Mouse (Mus musculus) bone marrow macrophage, adult 2 months (primary cell): ENCODE measurements around the gene Slc22a1. TPM values are rescaled to one million over a fixed set of nuclear protein-coding genes. Genes with fewer than 3 reads are reported as not detected.

Experiments
- H3K27ac ChIP-seq: 2 replicates; pipeline ENCODE4 v1.5.1; 2012; ENCODE audit warnings: low read depth, low read length; ENCODE audit not compliant: insufficient read depth
- H3K4me1 ChIP-seq: 2 replicates; pipeline ENCODE4 v1.6.1; 2012; ENCODE audit warnings: low read length; ENCODE audit not compliant: control insufficient read depth, insufficient read depth
- H3K4me3 ChIP-seq: 2 replicates; pipeline ENCODE4 v1.5.1; 2012; ENCODE audit warnings: mild to moderate bottlenecking, low read length, moderate library complexity; ENCODE audit not compliant: insufficient read depth
- CTCF ChIP-seq: IDR thresholded peaks from 2 replicates; pipeline ENCODE4 v1.5.1; 2012; ENCODE audit warnings: low read depth, mild to moderate bottlenecking, low read length, moderate library complexity
- POLR2A ChIP-seq: IDR thresholded peaks from 2 replicates; pipeline ENCODE4 v1.6.1; 2012; ENCODE audit warnings: mild to moderate bottlenecking, low read depth, low read length, borderline replicate concordance
- polyA plus RNA-seq: library from polyadenylated mRNA; stranded (reverse); fragments of >200 nt; gene quantifications from 2 replicates; pipeline ENCODE4 v1.2.4, GENCODE M21; 2012; ENCODE audit not compliant: missing spikeins, insufficient read depth, insufficient read length

Slc22a1 gene
- polyA plus RNA-seq, 1 experiment: not detected

GRCm38 (mm10) chr17:12669363-12669679 lies 6.3 kb downstream of the Slc22a1 start:
- TF ChIP-seq POLR2A: no peak
- no peak for TF ChIP-seq CTCF
- Histone ChIP-seq H3K27ac (no peak overlapping the region), H3K4me1 (no peaks in the 10 kb centered on the region), H3K4me3 (no peak overlapping the region)

GRCm38 (mm10) chr17:12668478-12669362 lies 6.9 kb downstream of the Slc22a1 start:
- H3K27ac ChIP-seq: no peak overlapping the region
- H3K4me1 ChIP-seq: no peaks in the 10 kb centered on the region
- no peak overlapping the region for H3K4me3 ChIP-seq
- TF ChIP-seq CTCF: no peak
- TF ChIP-seq POLR2A: no peak

GRCm38 (mm10) chr17:12664156-12664555 lies 11.5 kb downstream of the Slc22a1 start:
- no peak for TF ChIP-seq POLR2A
- TF ChIP-seq CTCF: no peak
- H3K4me3 ChIP-seq: no peak overlapping the region
- H3K27ac ChIP-seq: no peak overlapping the region
- H3K4me1 ChIP-seq: no peaks in the 10 kb centered on the region

- Histone ChIP-seq H3K4me3 (no peak overlapping the region), H3K4me1 (peaks cover under 1% of the 10 kb centered on the region), H3K27ac (no peak overlapping the region)
- TF ChIP-seq CTCF (no peak), POLR2A (no peak)
These were observed 14.9 kb downstream of the Slc22a1 start for GRCm38 (mm10) chr17:12660572-12661260.

GRCm38 (mm10) chr17:12659233-12659632 lies 16.4 kb downstream of the Slc22a1 start:
- H3K4me3 ChIP-seq: no peak overlapping the region
- peaks cover 6% of the 10 kb centered on the region for H3K4me1 ChIP-seq
- H3K27ac ChIP-seq: no peak overlapping the region
- TF ChIP-seq CTCF: no peak
- no peak for TF ChIP-seq POLR2A

GRCm38 (mm10) chr17:12658784-12659183 lies 16.8 kb downstream of the Slc22a1 start:
- H3K4me3 ChIP-seq: no peak overlapping the region
- H3K27ac ChIP-seq: no peak overlapping the region
- H3K4me1 ChIP-seq: peaks cover 6% of the 10 kb centered on the region
- no peak for TF ChIP-seq CTCF
- no peak for TF ChIP-seq POLR2A

GRCm38 (mm10) chr17:12655826-12656225 lies 19.8 kb downstream of the Slc22a1 start:
- TF ChIP-seq CTCF (no peak), POLR2A (no peak)
- Histone ChIP-seq H3K4me1 (peaks cover 6% of the 10 kb centered on the region), H3K4me3 (no peak overlapping the region), H3K27ac (no peak overlapping the region)

- H3K27ac ChIP-seq: no peak overlapping the region
- TF ChIP-seq POLR2A: no peak
- TF ChIP-seq CTCF: no peak
- no peak overlapping the region for H3K4me3 ChIP-seq
- H3K4me1 ChIP-seq: peaks cover 6% of the 10 kb centered on the region
These were observed 21.6 kb downstream of the Slc22a1 start for GRCm38 (mm10) chr17:12654061-12654460.

- Histone ChIP-seq H3K4me3 (no peak overlapping the region), H3K4me1 (peaks cover 6% of the 10 kb centered on the region), H3K27ac (no peak overlapping the region)
- TF ChIP-seq POLR2A (no peak), CTCF (no peak)
These were observed 23.0 kb downstream of the Slc22a1 start for GRCm38 (mm10) chr17:12652604-12653003.

- TF ChIP-seq POLR2A (no peak), CTCF (no peak)
- Histone ChIP-seq H3K27ac (no peak overlapping the region), H3K4me1 (no peaks in the 10 kb centered on the region), H3K4me3 (no peak overlapping the region)
These were observed 30.2 kb downstream of the Slc22a1 start for GRCm38 (mm10) chr17:12645461-12645860.

GRCm38 (mm10) chr17:12641087-12641486 lies 34.5 kb downstream of the Slc22a1 start:
- Histone ChIP-seq H3K4me1 (no peaks in the 10 kb centered on the region), H3K4me3 (no peak overlapping the region), H3K27ac (no peak overlapping the region)
- TF ChIP-seq POLR2A (no peak), CTCF (no peak)
